Mouse (Mus musculus): ENCODE measurements around the gene Tctn3.
"Not testable (repeated sequence)": the region's sequence is repeated elsewhere in the genome, so short reads cannot be mapped to it uniquely, and the experiment has no call there.

The Tctn3 gene

DNA sequence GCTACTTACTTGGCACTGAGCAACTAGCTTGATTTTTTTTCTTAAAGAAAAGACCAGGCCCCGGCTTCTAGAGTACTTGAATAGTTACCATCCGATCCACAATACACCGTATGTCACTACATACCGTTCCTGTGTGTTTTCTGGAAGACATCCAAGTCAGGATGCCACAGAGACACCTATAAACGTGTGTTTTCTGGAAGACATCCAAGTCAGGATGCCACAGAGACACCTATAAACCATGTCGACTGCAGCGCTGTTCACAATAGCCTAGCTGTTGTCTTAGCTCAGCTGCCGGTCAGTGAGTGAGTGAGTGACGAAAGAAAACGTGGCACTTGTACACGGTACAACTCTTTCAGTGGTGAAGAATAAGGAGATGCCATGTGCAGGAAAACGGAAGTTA is 13.9 kb upstream of the Tctn3 start:
- DNase-seq (ENCODE audit: low spot score in 2 of 2), result no peak

DNA sequence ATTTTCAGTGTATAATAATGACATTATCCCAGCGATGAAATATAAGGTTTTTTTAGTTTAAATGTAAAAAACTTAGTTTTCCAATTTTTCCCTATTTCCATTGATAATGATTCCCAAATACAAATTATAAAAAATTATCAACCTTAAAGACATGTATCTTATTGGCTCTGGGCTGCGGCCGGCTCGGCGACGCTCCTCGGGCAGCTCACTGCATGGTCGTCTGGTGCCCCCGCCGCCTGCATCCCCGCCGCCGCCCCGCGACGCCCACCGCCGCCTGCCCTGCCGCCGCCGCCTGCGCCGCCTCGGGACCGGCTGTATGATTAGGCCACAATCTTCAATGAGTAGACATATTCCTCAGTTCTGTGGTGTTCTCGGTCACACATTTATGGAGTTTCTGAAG is 9.6 kb upstream of the Tctn3 start:
- DNase-seq (ENCODE audit: low spot score in 2 of 2), result not testable (repeated sequence)

DNA sequence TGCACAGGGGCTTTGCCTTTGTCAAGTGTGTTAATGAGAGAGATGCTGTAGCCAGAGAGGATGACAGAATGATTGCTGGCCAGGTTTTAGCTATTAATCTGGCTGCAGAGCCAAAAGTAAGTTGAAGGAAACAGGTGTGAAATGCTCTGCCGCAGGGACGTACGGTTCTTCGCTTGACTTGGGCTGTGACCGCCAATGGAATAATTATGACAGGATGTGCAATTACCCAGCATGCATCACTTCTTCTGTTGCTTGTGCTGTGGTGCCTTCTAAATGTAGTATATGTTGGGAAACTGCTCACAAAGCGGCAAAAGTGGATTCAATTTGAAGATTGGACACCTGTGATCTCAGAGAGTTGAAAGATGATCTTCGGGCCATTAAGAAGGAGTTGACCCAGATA is 4.0 kb upstream of the Tctn3 start:
- no peak for DNase-seq (ENCODE audit: low spot score in 2 of 2)

DNA sequence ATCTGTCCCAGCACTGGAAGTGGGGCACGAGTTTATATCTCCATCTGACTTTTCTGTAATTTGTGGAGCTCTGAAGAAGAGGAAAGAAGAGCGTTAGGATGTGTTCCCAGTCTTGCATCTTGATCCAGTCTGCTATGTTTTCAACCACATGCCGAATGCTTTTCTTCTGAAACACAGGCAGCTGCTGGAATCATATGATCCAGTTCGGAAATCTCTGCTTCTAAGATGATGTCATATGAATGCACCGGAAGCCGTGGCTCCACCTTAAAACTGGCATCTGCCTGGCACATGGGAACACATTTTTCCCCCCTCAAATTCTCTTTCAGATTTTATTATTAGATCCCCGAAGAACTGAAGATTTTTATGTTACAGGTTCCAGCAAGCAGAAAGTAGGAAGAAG is 2.8 kb upstream of the Tctn3 start:
- DNase-seq (ENCODE audit: low spot score in 2 of 2), result no peak

DNA sequence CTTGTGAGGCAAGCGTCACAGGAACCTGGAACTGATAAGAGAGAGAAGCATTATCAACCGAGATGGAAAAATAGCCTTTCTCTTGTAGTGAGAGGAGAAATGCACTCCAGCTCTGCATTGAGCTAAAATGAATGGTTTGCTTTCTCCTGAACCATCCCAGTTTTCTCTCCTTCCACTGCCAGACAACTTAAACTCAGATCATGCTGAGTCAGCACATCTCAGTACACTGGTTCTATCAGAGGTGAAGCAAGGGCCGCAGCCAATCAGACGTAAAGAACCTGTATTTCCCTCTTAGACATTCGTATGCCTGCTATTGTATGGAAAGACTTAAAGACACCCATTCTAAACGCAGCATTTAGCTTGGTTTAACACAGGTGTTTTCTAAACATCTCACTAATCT is 4.4 kb downstream of the Tctn3 start:
- no peak for DNase-seq (ENCODE audit: low spot score in 2 of 2)

DNA sequence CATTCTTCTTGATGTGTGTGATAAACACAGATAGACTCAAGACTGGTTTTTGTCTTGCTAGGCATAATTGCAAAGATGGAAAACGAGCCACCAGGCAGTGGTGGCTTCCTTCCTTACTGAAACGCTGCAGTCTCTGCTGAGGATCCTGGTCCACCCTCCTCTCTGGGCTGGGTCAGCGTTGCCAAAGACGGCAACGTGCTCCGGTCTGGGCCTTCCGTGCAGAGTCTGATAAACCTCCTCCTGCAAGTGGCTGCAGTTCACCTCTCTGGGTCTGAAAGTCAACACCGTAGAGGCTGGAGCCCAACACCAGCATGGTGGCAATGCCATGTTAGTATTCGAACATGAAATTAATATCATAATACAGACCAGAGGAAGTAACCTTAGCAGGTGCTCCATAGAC is 6.8 kb downstream of the Tctn3 start:
- no peak for DNase-seq (ENCODE audit: low spot score in 2 of 2)

DNA sequence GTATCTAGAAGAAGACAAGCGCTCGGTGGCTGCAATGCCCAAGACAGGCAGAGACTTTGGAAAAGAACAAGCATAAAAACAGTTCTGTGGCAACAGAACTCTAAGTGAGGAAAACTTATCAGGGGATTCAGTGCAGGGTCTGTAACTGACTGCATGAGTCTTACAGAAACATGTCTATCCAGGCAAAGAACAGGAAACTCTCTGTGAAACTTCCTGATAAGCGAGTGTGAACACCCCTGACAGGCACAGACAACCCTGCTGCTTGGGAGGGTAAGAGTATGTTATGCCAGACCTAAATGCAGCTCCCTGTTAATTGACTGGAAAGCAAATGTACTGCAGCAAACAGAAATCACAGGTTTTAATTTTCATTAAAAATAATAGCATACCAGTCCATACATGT is 10.2 kb downstream of the Tctn3 start:
- no peak for DNase-seq (ENCODE audit: low spot score in 2 of 2)

DNA sequence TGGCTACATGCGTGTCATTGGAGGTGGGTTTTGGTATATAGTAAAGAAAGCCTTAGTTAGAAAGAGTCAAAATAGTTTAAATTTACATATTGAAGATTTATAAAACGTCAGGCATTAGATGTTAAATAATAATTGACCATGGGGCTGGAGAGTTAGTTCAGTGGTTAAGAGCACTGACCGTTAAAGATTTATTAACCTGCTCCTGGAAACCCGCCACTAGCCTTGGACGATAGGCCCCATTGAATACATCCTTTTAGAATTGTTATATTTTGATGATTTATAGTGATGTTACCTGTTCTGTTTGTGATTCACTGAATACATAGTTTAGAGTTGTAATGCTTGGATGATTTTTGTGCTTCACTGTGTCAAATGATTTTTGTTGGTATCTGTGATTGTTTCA is 11.2 kb downstream of the Tctn3 start:
- DNase-seq (ENCODE audit: low spot score in 2 of 2), result not testable (repeated sequence)

DNA sequence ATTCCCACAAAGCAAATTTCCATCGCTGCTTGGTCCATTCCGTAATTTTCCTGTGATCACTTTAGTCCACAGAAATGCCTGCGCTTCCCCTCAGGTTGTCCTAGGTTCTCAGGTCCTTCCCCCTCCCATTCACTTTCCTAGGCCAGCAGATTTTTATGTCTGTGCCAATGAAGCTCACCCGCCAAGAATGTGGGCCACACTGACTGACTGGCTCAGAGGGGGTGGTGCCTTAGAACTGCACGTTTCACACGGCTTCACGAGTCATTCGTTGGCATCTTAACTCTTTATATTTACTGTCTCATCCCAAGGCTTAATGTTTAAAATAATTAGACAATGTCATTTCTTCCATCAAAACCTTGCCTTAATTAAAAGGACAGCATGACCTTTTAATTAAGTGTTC is 16.2 kb downstream of the Tctn3 start:
- no peak for DNase-seq (ENCODE audit: low spot score in 2 of 2)

DNA sequence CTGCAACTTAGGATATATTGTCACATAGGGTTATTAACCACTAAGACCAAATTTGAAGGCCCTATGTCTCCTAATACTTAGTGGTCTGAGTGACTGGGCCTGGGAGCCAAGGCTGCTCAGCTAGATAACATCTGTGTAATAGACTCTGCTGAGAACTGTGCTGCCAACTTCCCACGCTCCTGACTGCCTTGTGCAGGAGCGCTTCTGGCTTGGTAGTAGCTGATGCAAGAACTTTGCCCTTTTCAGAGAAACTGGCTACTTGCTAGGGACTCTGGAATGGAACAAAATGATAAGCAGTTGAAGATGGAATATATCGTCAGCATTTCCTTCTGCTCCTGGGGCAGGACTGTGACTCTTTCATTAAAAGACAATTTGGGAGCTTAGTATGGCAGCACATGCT is 16.8 kb downstream of the Tctn3 start:
- DNase-seq (ENCODE audit: low spot score in 2 of 2), result no peak

DNA sequence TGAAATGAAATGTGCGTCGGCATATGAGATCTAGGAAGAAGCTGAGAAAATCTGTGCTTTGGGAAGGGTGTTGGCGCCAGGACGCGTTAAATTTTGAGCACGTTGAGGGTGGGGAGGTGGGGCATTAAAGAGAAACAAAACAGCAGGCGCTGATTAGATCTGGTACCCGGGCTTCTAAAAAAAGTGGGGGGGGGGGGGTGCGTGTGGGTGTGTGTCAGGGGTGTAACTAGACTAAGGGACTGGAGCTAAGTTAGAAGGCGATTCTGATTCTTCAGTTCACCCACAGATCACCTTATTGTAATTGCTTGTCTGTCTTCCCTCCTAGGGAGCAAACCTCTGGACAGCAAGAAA is 22.5 kb downstream of the Tctn3 start:
- no peak for DNase-seq (ENCODE audit: low spot score in 2 of 2)

DNA sequence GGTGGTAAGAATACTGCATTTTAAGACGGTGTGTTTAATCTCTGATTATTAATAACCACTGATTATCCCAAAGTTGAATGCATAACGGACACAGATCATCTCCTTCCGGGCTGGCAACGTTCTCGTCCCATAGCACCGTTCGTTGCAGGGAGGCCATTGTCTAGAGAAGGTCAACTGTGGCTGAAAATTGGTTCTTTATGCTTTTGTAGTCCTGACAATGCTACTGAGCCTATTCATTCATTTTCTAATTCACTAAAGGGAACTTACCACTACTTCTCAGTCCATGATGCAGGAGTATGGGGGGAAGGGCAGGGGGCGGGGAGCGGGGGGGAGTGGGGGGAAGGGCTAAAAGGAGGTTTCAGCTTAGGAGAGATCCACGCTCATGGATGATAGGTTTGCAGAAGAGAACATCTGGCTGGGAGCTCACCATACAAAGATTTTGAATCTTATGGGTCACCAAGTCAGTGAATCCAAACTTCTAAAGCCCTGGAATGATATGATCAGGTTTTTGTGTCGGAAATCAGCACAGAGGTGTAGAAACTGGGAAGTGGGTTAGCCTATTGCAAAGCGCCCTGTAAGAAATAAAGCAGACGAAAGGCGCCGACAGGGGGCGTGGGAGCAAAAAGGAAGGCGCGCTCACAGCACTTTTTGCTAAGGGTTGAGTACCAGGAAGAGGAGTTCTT is 23.0 kb downstream of the Tctn3 start:
- DNase-seq (ENCODE audit: low spot score in 2 of 2), result peak; percentile 82 to 92

DNA sequence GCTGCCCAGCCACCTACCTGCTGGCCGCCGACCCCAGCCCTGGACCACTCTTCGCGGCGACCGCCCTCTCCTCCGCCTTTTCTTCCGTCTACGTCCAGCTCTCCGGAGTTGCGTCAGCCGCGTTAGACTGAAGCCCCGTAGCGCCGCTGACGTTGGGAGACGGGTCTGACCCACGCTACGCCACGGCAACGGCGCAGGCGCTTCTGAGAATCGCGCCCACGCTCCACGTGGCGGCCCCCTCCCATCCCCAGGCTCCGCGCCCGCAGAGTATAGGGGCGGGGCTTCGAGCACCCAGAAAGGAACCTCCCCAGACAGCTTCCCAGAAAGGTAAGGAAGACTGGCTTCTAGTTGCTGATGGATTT is 23.8 kb downstream of the Tctn3 start, which contains the start of gene Aldh18a1:
Gene Aldh18a1, minus strand, starts transcription at position 171 of the 362 bp plus-strand sequence.
- DNase-seq (ENCODE audit: low spot score in 2 of 2), result peak; percentile 84 to 92

DNA sequence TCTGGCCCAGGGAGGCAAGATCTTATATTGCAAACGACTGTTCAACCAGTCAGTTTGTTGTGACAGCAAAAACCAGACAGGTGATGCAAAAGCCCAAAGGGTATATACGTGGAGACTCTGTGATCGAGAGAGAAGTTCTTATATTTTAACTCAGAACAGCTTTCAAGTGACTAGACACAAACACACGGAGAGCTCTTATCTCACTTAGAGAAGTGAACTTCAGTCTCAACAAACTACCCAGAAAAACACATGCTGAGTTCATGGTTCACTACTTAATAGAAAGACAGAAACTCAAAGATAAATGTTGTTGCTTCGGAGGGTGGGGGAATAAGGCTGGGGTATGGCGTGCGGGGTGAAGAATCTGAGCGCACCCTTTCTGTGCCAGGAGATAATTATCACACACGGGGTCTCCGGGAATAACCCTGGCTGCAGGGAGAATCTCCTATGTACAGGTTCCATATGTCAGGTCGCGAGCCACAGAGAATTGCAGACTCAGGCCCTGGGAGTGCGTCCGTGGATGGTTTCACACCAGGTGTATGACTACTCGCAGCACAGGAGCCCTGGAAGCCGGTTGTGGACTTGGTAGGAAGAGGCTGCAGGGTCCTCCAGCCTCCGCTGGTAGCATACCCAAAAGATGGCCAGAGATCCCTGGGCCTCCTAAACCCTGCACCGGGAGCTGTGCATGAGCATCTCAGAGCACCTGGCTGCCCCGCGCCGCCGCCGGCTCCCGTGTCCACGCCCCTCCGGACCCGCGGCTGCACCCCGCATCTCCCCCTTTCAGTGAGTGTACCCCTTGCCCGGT is 24.3 kb downstream of the Tctn3 start:
- DNase-seq (ENCODE audit: low spot score in 2 of 2), result no peak

DNA sequence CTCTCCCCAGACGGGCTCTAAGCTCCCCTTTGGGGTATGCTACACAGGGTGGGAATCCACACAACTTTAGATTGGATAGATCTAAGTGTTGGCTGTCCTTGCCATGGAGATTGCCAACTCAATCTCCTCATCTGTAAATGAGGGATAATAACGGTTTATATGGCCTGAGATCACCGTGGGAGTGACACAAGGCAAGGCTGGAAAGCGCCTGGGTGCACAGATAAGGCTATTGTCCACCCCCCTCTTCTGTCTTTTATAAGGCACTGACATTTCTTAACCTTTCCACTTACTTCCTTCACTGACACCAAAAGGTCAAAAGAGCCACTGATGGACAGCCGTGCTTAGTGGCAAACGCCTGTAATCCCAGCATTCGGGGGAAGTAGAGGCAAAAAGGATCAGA is 25.1 kb downstream of the Tctn3 start:
- no peak for DNase-seq (ENCODE audit: low spot score in 2 of 2)

DNA sequence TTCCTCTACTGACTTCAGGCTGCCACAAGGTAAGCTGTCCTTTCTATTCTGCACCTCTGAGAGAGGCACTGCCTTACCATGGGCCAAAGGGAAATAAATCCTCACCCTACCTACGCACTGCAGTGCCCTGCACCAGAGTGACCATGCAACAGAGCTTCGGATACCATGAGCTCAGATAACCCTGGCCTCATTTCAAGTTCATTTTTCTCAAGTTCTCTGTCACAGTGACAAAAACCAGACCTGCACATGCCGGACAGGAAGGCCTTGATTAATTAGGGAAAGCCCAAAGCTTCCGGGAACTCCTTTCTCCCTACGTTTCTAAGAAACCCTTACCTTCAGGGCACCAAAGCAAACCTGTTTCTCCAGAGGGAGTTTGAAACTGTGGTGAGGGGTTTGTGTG is 30.4 kb downstream of the Tctn3 start:
- no peak for DNase-seq (ENCODE audit: low spot score in 2 of 2)

DNA sequence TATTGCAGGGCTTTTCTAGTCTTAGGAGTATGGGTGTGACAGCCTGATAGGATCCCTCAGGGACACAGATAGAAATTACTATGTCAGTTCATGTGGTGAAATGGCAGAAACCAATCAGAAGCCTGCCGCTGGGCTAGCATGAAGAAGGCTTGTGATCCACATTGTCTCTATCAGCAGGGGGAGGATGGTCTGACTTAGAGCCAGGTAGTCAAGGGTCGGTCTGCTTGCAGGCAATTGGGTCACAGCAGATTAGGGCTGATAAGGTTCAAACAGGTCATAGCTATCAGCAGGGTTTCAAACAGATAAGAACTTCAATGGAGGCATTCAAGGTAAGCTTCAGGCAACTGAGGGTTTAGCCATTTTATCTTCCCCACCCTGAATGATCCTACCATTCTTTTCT is 31.1 kb downstream of the Tctn3 start:
- no peak for DNase-seq (ENCODE audit: low spot score in 2 of 2)

DNA sequence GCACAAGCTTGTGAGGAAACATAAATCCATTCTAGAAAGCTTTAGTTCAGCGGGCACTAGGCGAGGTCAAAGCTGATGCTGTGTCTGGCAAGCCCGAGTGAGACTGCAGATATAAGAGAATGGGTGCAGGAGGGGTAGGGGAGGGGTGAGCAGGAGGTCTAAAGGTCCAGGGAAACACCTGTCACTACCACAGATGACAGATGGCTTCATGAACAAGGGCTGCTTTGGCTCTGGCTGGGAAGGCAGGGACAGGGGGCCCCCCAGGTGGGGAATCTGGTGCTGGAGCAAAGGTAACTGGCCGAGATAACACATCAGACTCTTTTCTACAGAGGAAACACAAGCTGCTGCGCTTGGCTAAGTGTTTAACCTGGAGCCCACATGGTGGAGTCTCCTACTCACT is 36.6 kb downstream of the Tctn3 start:
- no peak for DNase-seq (ENCODE audit: low spot score in 2 of 2)

DNA sequence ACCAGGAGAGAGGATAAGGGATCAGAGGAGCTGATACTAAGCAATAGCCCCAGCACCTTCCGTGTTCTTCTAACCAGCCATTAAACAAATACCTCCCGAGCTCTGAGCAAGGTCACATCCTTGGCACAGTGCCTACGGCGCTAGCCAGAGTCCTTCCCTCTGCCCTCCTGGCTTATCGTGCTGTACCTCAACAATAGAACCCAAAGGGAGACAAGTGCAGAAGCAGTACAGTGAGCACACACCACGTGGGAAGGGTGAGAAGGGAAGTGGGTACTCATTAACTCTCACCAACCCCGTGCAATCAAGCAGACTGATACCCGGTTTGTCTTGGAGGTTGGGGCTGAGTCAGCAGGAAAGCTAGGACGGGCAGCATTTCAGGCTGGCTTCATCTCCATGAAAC is 41.3 kb downstream of the Tctn3 start:
- no peak for DNase-seq (ENCODE audit: low spot score in 2 of 2)

DNA sequence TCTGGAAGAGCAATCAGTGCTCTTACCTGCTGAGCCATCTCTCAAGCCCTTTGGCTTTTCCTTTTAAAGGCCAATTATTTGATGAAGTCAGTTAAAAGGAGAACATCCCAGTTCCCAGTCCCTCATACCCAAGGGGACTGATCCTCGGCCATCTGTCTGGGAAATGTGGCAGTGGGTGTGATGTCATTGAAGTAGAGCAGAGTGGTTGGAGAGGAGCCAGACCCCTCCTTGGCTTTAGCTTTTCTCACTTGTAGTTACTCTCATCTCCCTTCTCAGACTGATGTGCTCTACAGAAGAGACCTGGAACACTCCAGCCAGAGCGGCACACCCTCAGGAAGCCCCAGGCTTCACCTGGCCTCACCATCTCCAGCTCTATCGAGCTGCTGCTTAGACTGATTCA is 44.4 kb downstream of the Tctn3 start:
- DNase-seq (ENCODE audit: low spot score in 2 of 2), result no peak

DNA sequence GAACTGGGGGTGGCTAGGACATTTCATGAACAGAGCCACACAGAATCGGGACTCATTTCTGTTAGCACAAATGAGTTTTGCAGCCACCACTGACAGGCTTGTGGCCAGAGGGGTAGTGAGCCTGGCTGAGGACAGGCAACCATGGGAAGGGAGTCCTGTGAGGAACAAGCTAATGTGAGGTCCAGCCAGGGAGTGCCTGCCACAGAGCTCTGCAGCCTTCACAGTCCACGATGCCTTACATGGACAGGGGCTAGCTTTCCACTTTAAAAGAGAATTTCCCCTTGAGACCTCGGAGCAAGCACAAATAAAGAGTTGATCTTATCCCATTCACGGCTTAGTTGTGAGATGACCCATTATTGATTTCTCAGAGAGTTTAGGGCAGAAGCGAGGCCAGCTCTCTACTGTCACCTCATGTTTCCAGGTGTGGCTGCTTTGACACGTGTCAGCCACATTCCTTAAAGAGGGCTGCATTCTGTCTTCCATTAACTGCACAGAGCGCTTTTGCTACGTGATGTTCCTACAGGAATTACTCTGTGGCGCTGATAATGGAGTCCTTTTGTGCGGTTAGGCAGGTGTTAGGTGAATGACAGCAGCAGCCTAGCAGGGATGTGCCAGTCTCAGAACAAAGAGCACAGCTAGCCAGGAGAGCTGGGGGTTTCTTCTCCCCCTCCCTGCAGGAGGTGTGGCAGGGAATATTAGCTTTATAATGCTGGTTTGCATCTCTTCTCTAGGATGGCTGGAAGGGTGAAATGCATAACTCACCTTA is 48.0 kb downstream of the Tctn3 start:
- DNase-seq (ENCODE audit: low spot score in 2 of 2), result no peak

DNA sequence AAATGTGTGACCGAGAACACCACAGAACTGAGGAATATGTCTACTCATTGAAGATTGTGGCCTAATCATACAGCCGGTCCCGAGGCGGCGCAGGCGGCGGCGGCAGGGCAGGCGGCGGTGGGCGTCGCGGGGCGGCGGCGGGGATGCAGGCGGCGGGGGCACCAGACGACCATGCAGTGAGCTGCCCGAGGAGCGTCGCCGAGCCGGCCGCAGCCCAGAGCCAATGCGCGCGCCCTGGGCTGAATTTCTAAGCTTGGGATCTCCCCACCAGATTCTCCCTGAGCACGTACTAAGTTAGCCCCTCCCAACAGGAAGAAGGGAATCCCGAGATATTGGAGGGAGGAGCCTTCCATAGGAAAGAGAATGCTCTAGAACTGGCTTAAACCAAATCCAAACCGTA is 50.5 kb downstream of the Tctn3 start:
- not testable (repeated sequence) for DNase-seq (ENCODE audit: low spot score in 2 of 2)

DNA sequence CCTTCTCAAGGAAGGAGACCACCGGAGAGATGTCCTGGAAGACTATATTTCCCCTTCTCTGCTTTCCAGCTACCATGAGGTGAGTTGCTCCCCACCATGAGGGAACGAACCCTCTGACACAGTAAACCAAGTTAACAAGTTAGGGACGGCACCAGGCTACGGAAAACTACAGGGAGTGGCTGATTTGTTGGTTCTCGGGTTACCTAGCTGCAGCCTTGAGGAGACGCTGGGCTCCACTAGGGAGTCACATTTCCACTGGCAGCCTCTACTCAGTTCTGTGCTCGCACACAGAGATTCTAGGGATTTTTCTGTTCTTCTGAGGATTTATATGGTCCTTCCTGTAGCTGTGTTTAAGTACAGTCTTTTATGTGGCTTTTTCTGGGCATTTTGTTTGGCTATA is 56.0 kb downstream of the Tctn3 start:
- DNase-seq (ENCODE audit: low spot score in 2 of 2), result no peak

All from spleen, postnatal 14 days (tissue).